Mouse (Mus musculus) spleen, postnatal 4 days (tissue): Measurements from ENCODE around the gene Sh3bgr.

Source experiments
- DNase-seq, 2 experiments: peaks; one replicate each; pipeline ENCODE4 v3.0.0; 2022; ENCODE audit warnings: low spot score in 2 of 2

The Sh3bgr gene

DNA sequence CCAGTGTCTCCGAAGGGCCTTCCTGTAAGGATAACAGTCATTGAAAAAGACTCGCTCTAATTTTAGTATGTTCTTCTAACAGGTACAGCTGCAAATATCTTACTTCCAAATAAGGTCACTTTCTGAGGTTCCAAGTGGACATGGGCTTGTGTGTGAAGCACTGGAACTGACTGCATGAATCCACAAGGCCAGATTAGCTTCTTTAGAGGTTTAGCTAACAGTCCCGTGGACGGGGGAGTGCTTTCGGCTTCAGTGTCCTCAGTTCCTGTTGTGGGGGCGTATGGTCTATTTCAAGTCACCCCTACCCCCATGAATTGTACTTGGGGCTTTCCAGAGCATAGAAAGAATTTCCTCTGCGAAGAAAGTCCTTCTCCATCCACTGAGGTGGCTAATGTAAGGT is 10.6 kb downstream of the Sh3bgr start:
- no peak for DNase-seq

DNA sequence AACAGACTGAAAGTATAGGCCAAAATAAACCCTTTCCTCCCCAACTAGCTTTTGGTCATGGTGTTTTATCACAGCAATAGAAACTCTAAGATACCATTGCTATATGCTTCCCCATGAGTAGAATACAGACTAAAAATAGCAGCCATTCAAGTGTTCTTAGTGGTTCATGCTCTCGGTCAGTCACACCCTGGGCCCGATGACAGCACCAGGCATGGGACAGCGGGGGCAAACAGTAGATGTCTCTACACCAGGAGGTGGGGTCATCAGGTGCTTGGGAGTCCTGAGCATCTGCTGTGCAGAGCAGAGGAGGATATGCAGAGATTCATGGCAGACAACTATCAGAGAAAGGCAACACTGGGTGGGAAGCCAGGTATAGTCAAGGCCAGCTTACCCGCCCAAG is 12.8 kb downstream of the Sh3bgr start:
- DNase-seq = no peak

DNA sequence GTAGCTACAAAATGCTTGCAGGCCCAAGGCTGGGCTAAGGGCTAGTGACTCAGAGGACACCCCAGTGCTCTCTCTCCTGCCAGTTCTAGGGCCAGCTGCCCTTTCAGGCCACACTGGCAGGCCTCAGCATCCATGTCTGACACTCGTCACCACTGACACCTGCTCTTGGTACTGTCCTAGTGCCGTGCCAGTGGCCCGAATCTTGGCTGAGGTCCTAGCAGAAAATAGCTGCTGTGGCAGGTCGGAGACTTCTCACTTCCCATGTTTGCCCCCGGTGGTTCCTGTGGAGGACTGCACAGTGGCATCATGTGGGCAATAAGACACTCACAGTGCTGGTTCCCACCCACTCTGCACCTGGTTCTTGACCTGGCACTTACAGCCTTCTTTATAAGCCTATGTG is 21.2 kb downstream of the Sh3bgr start:
- no peak for DNase-seq

DNA sequence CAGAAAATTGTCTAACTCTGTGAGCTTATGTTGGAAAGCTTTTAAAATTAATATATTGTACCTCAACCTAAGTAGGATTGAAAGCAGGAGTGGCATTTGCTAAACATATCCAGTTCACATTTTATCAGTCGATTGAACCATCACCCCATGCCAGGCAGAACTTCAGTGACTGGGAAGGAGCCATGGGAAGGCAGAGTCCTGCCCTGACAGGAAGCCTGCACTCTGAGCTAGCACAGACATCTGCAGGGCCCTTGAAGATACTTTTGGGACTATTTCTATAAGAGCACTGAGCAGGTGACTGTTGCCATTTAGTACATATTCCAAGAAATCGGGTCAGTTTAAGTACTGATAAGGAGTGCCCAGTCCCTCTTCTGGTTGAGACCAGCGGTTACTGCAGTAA is 21.7 kb downstream of the Sh3bgr start:
- no peak for DNase-seq

DNA sequence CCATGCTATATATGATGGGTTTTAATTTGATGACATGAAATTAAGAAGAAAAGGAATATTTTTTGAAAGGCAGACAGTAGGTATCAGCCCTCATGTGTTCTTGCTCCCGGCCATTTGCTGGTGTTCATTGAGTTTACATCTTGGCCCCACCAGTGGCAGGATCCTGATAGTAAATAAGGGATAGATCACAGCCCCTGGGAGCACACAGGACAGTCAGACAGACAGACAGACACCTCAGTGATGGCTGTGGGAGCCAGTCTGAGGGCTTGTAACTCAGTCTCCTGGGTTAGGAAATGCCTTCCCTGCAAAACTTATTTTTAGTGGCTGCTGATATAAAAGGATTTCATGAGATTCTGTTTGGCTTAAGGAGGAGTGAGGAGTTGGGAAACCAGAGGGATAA is 22.2 kb downstream of the Sh3bgr start:
- no peak for DNase-seq

DNA sequence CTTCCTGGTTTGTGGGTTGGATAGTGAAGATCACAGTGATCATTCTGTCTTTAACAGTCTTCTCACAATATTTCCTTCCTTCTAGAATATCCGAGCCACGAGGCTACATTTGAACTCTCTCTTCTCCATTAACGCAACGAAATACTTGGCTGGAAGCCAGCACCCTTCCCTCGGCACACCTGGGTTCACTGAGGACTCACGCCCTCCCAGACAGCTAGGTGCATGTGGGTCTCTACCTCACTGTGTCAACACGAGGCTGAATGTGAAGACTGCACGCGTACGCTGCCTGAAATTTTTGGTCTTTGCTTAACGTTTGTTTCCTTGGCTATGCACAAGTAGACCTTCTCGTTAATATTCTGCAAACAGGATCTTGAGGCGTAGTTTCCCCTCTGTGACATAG is 28.2 kb downstream of the Sh3bgr start:
- no peak for DNase-seq

DNA sequence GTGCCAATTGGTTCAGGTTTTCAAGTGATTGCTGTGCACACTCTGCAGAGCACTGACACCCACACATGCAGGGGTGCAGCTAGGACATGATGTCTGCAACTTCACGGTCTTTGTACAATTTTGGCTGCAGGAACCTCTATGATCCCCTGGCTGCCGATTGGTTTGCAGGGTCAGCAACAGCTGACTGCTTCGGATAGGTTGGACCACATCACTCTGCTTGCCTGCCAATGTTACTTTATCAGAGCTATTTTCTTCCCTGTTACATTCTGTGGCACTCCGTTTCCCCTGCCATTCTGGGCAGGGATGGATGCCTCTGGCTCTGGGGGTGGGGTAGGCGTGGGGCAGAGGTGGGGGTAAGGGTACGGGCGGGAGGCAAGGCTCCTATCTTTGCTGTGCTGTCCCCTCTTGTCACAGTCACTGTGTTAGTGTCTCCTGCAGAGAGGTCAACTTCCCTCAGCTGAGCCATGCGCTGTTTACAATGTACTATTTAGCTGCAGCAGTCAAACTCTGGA is 28.9 kb downstream of the Sh3bgr start:
- no peak for DNase-seq

DNA sequence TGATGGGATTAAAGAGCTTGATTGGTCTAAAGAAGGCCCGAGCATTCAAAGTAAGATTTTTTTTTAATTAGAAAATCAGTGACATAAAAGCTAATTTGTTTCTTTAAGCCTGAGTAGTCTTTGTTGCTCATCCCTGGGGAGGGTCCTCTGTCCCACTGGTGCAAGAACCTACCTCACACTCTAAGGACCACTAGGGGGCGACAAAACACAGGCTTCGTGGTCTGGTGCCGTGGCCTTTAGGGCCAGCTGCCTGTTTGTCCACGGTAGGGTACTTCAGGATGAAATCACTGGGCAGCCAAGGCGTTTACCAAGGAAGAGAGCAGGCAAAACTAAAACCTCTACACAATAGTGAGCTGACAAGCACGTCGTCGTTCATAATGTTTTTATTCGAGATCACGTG is 30.2 kb downstream of the Sh3bgr start:
- peak; percentile 52 to 80 for DNase-seq

DNA sequence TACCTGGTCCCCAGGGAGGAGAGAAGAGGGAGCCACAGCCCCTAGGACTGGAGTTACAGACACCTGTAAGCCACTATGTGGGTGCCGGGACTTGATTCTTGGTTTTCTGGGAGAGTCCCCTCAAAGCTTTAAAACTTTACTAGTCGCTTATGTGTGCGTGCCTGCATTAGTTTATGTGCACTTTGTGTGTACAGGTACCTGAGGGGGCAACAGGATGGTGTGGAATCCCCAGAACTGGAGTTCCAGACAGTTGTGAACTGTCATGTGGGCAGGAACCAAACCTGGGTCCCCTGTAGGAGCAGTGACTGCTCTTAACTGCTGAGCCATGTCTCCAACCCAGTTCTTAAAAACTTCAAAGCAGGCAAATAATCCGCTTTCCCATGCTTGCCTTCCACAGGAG is 31.0 kb downstream of the Sh3bgr start:
- DNase-seq = no peak

DNA sequence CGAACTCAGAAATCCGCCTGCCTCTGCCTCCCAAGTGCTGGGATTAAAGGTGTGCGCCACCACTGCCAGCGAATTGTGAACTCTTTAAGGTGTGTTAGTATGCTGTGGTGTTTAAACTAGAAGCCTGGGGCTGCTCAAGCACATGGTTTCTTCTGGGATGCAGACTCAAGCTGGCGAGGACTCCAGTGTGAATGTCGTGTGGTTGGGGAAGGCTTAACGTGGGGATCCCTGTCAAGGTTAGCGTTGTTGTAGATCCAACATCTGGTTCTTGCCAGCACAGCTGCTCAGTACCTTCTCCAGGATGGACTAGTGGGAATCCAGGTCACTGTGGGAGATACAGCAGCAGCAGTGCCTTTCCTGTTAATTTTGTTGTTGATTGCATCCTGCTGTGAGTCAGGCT is 31.7 kb downstream of the Sh3bgr start:
- peak in 1 of 2 experiments; percentile 47 for DNase-seq

DNA sequence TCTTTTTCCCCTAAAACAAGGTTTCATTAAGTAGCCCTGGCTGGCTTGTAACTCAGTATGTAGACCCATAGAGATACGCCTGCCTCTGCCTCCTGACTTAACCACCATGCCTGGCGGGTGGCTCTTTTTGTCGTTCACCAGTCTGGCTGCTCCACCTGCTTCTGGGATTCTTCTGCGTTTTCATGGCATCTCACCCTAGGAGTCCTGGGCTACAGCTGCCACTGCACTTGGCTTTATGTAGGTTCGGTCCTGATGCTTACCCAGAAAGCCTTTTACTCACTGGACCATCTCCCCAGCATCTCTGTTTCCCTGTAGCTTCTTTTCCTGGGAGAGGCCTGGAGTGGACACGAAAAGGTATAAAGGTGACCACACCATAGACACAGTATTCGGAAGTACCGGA is 33.7 kb downstream of the Sh3bgr start:
- DNase-seq = peak in 1 of 2 experiments; percentile 40

DNA sequence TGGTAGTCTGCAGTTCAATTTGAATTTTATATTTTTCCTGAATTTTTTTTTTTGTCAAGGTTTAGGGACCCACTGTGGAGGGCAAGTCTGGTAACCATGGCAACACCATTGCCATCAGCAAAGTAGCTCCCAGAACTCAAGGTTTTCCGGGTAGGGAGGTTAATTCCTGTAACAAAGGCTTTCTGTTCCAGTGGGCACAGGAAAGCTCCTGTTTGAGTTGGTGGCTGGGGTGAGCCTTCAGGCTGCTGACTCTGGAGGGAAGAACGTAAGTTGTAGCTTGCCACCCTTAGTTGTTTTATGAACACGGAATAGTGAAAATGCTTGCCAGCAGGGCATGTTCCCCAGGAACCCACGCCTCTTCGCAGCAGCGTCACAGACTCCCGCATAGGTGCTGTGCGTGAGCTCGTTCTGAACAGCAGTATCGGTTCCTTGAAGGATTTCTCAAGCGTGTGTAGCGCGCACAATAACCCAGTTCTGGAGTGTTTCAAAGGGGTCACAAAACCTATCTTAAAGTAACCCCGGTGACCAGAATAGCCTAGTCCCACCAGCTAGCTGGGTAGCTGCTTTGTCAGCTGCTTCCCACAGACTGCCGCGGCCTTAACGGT is 35.2 kb downstream of the Sh3bgr start, which contains the start of gene B3galt5:
B3galt5 (plus strand) TSS at position 436 of the 605 bp plus-strand sequence.
- peak in 1 of 2 experiments; percentile 34 for DNase-seq

DNA sequence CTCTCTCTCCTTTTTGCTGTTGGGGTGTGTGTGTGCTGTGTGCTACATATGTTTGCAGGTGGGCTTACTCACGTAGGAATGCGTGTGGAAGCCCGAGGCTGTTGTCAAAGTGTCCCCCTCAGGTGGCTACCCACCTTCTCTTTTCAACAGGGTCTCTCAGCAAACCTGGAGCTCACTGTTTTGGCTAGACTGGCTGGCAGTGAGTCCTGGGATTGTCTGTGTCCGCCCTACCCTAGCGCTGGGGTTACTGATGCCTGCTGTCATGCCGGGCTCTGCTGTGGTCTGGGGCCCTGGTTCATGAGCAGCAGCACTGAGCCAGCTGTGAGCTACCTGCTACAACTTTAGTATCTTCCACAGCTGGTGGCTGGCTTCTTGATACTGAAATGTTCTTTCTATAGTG is 44.2 kb downstream of the Sh3bgr start:
- DNase-seq = no peak

DNA sequence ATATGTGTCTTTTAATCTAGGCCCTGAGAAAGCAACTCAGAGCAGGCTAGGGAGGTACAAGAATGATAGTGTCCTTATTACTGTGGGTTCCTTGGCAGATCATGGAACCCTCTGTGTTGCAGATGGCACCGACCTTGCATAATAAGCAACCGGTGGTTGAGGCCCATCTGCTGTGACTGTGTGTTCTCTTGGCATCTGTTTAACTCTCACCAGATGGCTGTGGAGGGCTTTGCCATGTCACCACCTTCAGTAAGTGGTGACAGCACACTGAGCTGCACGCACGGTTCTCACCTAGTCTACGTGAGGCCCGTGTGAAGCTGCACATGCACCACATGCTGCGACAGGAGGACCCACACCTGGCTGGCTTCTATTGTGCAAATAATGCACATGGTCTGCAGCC is 49.4 kb downstream of the Sh3bgr start:
- peak in 1 of 2 experiments; percentile 45 for DNase-seq

DNA sequence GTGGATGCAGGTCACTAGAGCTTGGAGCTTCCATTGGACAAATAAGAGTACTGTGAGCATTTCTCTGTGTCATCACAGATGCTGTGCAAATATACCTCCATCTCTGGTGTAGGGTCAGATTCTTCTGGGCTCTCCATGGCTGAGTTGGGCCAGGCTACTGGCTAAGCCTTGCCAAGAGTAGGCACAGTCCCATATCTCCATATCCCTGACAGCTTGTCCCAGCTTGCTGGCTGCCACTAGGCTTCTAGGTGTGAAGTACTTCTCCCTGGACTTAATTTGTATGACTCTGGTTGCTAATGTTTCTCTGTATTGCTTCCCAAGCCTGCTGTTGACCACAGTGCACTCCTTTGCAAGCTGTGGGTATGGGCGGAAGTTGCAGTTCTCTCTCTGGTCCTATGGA is 51.9 kb downstream of the Sh3bgr start:
- no peak for DNase-seq

DNA sequence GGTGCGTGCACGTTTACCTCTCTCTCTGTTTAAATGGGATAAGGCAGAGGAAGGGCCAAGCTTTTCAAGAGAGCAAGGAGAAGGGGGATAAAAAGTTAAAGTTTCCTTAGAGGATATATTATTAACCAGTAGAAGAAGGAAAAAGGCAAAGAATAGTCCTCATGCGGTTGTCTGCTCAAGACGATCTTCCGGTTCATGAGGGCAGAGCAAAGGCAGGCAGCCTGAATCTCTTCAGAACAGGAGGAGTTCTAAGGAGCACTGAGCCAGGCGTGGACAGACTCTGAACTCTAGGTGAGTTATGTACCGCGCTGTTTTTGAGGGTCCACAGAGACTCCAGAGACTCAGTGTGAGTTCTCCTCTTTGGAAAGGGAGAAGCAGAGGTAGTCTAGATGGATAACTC is 58.2 kb downstream of the Sh3bgr start:
- peak in 1 of 2 experiments; percentile 29 for DNase-seq

DNA sequence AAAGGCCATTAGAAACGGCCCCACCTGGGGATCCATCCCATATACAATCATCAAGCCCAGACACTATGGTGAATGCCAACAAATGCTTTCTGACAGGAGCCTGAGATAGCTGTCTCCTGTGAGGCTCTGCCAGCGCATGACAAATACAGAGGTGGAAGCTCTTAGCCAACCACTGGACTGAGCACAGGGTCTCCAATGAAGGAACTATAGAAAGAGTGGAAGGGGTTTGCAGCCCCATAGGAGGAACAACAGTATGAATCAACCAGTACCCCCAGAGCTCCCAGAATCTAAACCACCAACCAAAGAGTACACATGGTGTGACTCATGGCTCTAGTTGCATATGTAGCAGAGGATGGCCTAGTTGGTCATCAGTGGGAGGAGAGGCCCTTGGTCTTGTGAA is 71.5 kb downstream of the Sh3bgr start:
- no peak for DNase-seq

DNA sequence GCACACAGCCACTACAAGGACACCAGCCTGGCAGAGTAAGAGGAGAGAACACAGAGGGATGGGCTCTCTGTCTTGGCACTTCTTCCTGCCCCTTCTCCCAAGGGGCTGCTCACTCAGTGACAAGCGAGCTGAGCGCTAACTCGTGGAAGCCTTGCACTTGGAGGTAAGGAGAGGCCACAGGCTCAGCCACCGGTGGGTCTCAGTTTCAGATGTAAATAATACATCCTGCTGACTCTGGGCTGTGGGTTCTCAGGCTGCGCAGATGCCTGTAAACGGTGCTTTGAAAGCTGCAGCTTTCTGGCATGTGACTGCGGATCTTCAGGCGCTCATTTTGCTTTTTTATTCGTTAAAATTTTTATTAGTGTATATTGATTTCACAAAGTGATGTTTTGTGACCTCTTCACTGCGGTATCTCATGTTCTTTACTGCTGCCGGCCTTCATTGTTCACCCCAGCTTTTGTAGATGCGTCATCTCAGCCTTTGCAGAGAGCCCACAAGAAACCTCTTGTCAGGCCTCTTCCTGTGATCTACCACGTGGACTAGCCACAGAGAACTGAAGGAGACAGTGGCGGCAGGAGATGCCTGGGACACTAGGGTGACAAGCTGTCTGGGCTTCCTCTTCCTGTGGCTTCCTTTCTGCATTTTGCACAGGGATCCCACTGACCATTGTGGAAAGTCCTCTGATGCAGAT is 72.8 kb downstream of the Sh3bgr start:
- DNase-seq = no peak

DNA sequence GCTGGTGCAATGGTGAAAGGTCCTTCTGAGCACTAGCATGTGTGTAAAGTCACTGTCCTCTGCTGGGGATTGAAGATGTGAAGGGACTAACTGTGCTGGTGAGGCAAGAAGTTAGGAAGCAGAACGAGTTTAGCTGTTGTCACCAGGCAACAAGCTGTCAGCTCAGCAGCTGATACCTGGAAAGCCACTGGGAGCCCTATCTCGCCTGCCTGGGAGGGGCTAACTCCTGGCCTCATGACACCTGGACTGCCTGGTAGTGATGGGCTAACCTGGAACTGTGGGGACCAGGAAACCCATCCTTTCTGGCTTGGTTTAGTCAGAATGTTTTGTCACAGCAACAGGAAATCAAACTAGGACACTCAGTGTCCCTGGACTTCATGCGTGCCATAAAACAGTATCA is 76.3 kb downstream of the Sh3bgr start:
- no peak for DNase-seq
